Mouse (Mus musculus): ENCODE results near the gene Gm13889.
A peak's percentile ranks its signal among the peaks of the same experiment; 100 is the strongest.

Gm13889 gene

DNA sequence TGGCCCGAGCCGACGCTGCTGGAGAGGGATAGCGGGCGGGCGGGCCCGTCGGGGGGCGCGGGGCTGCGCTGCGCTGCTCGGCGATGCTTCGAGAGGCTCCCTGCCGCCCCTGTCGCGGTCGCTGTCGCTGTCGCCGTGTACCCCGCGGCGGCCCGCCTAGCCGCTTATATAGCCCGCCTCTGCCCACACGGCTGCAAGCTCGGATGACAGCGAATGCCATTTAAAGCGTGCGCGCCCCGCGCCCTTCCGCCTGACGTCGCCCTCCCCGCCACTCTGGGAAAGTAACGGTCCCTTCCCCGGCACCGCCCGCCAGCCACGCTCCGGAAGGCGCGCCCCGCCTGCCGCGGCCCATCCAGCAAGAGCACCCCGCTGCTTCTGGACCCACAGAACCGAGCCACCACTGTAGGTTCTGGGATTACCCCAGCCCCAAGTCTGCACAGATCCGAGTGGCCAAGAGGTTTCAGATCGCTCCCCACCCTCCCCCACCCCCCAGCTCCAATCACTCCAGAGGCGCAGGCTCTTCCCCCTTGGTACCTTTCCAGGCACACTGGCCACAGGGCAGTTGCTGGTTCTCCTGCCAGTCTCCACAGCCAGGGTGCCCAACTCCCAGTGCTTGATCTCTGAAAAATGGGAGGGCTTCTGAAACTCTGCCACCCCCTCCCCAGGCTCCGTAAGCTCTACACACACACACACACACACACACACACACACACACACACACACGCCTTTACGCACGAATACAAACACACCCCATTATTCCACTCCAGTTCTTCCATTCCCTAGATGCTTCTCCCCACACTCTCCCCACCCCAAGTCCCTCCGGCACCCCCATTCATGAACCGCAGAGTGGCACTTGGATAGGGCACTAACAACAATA is at the start of gene Gm13889:
Gm13889 (minus strand) TSS at position 294 of the 877 bp plus-strand sequence.
- no peak for DNase-seq (ENCODE audit: low read depth, low spot score)

DNA sequence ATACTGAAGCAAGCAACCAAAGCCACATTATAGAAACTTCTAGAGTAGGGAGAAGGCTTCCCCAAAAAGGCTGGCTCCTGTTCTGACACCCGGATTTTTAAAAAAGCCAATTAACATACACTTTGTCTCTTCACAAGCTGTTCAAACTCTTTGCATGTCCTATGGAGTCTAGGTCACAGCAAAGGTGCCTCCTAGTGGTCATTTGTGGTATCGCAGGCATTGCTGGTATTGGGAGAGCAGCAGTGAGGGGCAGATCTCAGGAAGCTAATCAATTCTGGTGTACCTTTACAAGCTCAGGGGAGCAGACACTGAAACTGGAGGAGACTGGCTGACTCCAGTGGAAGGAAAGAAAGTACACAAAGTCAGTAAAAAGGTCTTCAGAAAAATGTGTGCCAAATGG is 45.3 kb upstream of the Gm13889 start:
- peak; percentile 43 for DNase-seq (ENCODE audit: low read depth, low spot score)

GRCm38 (mm10) chr2:94001918-94002317 is 44.9 kb upstream of the Gm13889 start:
- DNase-seq (ENCODE audit: low read depth, low spot score): no peak

DNA sequence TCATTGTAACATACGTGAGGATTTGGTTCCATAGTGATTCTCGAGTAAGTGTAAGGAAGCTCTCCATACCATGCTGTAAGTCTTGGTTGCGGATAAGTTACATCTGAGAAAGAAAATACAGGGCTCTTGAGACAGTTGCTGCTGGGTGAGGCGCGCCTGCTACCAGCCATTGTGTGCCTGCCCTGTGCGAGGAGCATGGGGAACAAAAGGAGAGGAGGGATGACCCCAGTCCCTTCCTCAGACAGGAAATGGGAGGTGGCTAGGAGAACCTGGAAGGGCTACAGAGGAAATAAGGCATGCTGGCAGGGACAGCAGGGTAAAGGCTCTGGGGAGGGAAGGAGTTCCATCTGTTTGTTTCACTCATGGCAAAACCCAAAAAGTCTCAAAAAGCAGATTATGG is 44.4 kb upstream of the Gm13889 start:
- DNase-seq (ENCODE audit: low read depth, low spot score): no peak

DNA sequence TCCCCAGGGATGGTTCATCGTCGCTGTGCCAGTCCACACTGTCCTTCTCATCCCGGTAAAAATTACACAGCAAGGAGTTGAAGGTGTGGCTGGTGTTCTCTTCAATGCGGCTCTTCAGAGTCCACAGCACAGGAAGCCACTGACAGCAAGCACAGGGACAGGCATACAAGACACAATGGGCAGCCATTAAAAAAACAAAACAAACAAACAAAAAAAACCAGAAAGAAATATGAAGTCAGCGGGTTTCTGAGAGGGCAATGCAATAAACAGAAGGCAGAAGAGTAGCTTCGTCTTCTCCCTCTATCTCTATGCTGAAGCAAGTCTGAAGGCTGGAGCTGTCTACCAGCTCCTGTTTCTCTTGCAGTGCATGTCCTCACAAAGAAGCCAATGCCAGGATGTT is 39.3 kb upstream of the Gm13889 start, which contains the start of gene Gm27027:
Gm27027 (minus strand) TSS at position 101 of the 400 bp plus-strand sequence.
- DNase-seq (ENCODE audit: low read depth, low spot score): no peak

DNA sequence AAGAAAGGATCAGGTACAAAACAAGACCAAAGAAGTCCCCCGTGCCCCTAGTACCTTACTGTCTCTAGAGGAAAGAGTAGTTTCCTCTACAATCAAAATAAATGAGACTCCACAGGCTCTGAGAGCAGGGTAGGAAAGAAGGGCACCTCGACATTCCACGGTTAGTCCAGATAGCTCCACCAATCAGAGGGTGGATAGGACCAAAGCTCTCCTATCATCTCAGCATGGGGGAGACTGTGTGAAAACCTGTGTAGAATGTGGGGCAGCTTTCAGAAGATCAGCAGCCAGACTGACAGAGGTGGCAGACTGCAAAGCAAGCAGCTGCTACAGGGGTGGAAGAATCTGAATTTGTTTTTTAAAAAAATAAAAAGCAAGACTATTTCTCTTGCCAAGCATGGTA is 35.8 kb upstream of the Gm13889 start:
- DNase-seq (ENCODE audit: low read depth, low spot score): no peak

DNA sequence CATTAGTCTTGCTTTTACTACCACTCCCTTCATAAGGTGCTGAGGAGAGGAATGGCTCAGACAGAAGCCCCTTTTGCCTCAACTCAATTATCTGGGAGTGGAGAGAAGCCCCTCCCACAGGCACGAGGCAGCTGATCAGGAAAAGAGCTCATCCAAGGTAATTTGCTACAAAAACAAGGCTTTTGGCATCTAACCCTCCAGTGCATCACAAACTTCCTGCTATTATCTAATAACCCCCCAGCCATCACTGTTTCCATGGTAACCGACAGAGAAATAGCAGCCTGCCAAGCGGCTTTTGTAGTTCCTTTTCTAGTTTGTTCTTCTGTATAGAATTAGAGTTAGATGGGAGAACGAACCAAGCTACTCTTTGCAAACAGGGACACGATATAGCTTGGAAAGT is 35.3 kb upstream of the Gm13889 start:
- DNase-seq (ENCODE audit: low read depth, low spot score): no peak

GRCm38 (mm10) chr2:93991336-93991735 is 34.3 kb upstream of the Gm13889 start:
- no peak for DNase-seq (ENCODE audit: low read depth, low spot score)

GRCm38 (mm10) chr2:93988440-93988839 is 31.4 kb upstream of the Gm13889 start:
- DNase-seq (ENCODE audit: low read depth, low spot score): no peak

- no peak for DNase-seq (ENCODE audit: low read depth, low spot score)
Measured at GRCm38 (mm10) chr2:93982457-93983235, 25.6 kb upstream of the Gm13889 start.

DNA sequence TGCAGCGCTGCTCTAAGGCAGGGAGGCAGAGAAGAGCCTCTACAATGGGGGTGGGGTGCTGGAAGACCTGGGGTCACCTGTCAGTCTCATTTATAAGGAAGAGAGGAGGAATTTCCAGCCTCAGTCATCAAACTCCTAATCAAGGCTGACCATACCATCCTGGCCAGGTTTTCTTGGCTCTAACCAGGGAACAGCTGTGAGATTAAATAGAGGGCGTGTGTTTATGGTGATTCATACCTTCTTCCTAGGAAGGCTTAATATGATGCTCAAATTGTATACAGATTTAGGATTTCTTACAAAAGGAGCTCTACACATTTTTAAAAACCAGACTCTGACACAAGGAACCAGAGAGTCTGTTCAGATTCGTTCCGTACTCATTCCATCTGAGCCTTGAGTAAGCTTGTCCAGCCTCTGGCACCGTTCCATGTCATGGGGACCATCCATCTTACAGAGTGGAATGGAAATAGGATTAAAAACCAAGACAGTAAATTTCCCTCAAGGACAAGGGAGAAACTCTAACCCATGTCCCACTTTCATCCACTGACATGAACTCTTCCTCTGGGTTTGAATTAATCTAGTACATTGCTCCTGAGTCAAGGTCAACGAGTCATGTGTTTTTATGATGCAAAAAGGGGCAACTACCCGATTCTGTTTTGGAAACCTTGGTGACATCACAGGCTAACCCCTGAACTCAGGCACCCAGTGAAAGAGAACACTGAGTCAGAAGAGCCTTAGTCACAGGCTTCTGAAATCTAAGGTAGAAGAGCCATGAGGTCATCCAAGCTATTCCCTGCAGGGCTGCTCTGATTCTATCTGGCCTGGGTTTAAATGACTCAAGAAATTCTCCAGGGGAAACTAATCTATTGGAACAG is 22.5 kb upstream of the Gm13889 start:
- DNase-seq (ENCODE audit: low read depth, low spot score): no peak

DNA sequence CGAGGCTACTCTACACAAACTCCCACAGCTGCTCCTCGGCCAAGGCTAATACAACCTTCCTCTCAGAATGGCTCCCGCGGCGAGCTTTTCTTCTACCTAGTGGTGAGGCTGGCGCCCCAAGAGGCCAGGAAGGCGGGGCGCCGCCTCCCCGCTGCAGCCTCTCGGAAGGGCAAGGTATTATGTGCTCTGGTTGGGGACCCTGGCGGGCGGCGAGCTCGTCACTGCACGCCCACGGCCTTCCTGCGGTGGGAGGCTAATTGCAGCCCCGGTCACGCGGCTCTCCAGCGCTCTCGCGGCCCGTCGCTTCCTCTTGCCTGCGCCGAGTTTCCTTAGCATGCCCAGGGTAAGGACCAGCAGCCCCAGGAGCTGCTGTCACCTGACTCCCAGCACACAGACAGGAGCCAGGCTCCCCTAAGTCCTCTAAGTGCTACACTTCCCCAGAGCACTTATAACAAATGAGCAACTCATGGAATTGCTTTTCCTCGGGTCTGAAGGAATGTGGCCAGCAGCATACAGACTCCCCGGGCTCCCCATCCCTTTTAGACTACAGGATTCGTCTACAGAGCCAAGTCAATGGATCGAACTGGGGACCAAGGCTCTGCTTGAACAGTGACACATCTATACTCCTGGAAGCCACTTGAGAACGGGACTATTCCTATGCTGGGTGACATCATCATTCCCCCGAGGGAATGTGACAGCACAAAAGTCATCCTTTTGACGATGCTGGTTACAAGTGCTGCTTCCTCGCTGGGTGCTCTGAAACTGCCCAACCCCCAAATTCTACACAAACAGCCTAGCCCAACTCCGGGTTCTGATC is 19.6 kb upstream of the Gm13889 start:
- no peak for DNase-seq (ENCODE audit: low read depth, low spot score)

GRCm38 (mm10) chr2:93975526-93976435 is 18.8 kb upstream of the Gm13889 start:
- no peak for DNase-seq (ENCODE audit: low read depth, low spot score)

DNA sequence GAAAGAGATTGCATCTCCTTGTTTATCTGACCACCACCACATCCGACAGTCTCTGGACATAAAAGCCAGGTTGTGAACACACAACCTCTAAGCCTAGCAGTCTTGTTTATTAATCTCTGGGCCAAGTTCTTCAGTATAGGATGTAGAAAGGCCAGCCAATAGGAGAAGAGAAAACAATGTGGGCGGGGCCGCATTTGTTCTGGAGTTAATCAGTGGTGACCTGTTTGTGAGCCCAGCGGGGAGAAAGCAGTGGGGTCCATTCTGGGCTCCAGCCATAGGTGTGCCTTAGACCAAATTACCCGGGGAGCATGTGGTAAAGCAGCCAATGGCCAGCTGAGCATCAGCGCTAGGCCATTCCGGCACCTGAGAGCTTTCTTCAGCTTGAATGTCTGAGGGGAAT is 18.0 kb upstream of the Gm13889 start:
- DNase-seq (ENCODE audit: low read depth, low spot score): no peak

DNA sequence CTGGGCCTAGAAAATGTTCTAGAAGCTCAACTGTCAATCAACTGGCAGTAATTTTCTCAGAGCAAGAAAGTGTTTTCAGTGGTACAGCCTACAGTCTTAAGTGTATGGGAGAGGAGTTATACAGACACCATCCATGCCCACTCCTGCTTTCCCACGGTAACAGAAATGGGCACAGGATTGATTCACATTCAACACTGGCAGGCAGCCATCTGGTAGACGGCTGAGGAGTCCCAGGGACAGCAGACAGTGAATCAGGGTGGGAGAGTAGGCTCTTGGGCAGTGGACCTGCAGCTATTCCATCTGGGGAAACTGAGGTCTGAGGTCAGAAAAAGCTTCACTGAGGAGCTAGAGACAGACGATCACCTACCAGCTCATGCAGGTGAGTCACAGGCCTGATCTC is 14.6 kb upstream of the Gm13889 start:
- DNase-seq (ENCODE audit: low read depth, low spot score): no peak

GRCm38 (mm10) chr2:93964494-93965160 is 7.6 kb upstream of the Gm13889 start:
- DNase-seq (ENCODE audit: low read depth, low spot score): no peak

DNA sequence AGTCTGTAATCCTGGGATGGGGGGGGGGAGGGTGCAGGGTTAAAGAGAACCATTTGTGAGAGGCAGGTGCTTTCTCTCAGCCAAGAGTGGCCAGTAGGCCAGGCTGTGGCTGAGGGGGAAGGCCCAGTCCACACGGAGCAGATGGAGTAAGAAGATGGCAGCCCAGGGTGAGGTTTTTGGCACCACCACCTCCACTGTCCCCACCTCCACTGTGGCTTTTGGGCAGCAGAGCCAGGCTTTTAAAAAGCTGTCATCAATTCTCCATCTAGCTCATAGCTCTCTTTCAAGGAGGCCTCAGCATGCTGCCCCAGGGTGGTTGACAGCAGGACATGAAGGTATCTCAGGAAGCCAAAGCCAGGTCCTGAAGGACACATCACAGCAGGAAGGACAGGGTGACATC is 6.8 kb upstream of the Gm13889 start:
- no peak for DNase-seq (ENCODE audit: low read depth, low spot score)

GRCm38 (mm10) chr2:93961716-93962115 is 4.7 kb upstream of the Gm13889 start:
- DNase-seq (ENCODE audit: low read depth, low spot score): no peak

- no peak for DNase-seq (ENCODE audit: low read depth, low spot score)
Measured at GRCm38 (mm10) chr2:93959346-93959745, 2.3 kb upstream of the Gm13889 start.

Data from WW6 (cell line).